Mouse (Mus musculus) layer of hippocampus, postnatal 14 days (tissue): ENCODE measurements at regions not wholly inside any gene's neighbourhood (a gene's known extent, or its start where the extent isn't known, plus 50 kb on each side); places are given as distances from the start of the nearest gene placed in this dataset.
"Not testable (repeated sequence)": the region's sequence is repeated elsewhere in the genome, so short reads cannot be mapped to it uniquely, and the experiment has no call there.

Source experiments
- DNase-seq, 2 experiments: peaks; one replicate each; pipeline ENCODE4 v3.0.0; 2021 to 2022; ENCODE audit warnings: low spot score in 2 of 2, mixed read lengths in 1 of 2

DNA sequence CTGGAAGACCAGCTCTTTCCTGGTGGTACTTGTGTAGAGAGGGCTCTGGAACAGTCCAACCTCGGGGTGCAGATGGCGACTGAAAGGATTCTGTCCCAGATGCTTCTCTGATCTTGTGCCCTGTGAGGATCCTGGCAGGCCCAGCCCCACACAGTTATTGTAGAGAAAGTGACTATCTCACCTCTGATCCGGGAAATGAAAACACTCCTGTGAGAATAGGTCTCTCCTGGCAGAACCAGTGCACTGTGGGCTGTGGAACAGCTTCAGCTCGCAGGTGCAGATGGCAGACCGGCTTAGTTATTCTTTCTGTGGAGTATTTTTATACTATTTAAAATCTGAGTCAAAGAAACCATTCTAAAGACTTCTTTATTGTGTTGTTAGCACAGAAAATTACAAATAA is 742.1 kb upstream of the Marcks start:
- peak; percentile 4 to 5 for DNase-seq

DNA sequence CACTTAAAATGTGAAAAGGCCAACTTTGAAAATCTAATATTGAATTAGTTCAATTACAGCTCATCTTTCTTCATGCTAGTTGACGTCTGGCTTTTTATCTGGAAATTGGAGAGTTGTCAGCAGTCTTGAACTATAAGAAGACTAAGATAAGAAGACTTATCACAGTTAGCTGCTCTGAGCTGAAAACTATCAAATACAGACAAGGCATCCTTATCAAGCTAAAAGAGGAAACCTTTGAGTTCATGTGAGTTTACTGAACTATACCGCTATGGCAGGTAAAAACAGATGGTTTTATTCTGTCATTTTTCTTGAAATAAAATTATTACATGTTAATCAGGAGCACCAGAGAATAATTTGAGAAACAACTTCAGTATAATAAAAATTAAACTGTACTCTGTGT is 735.2 kb upstream of the Marcks start:
- no peak for DNase-seq

DNA sequence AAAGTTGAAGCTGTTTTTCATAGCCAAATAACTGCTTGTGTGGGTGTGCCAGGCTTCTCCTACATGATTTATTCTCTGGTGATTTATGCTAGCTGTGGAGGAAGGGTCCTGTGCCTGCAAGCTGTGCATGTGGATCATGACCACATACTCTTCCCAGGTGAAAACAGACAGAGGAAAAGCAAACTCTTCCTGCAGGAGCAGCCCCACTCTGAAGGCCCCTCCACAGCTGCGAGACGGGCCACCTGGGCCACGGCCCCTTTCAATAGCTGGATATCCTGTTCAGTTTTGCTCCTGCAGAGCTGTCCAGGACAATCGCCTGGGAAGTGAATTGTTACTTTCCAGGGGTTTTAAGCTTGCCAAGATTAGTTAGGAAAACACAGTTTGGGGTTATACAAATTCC is 722.3 kb upstream of the Marcks start:
- no peak for DNase-seq

DNA sequence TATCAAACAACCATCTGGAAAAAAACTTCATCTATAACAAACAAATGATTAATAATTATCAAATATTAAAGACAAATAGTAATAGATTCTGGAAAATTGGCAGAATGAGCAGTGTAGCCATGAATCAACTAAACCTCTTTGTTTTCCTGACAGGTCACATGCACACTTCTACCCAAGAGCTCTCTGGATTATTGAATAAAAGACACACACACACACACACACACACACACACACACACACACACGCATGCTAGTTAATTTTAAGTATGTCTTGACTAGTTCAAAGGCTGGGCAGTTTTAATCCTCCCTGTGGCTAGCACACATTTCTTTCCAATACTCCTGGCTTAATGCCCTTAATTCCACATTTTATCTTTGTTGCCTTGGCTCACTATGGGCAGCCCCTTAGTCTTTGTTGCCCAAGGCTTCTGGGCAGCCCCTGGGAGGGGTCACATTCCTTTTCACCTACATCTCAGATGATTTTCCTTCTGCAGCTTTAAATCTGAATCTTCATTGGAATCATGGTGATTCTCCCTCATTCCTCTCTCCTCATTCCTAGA is 710.6 kb upstream of the Marcks start:
- no peak for DNase-seq

DNA sequence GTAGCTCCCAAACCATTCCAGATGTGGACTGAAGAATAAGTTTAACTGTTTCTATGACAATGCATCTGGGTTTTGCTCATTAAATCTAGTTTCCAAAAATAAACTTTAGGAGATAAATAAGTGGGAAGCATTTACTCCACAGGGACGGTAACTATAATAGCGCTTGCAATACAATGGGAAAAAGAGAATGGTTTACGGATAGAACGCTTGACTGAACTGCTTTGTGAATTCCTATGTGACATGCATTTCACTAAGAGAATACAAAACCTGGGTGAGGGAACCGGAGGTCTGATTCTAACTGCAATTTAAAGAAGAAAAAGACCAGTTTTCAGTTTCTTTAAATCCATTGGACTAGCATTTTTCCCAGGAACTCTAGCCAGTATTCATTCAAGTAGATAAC is 704.1 kb upstream of the Marcks start:
- DNase-seq, result no peak

DNA sequence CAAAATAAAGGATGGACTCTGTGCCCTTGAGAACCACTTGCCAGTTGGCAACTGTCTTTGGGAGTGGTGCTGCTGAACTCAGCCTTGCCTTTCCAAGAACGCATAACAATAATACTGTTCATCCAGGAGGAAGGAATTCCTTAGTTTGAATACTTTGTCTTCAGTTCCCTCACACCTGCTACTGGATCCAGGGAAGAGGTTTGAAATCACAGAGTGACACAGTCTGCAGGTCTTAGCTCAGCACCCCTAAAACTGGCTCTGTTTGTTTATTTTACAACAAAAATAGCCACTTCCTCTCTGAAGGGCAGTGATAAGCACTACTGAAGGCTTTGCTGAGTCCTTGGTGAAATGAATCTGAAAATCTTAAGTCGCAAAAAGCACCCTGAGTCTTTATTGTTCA is 703.1 kb upstream of the Marcks start:
- no peak for DNase-seq

DNA sequence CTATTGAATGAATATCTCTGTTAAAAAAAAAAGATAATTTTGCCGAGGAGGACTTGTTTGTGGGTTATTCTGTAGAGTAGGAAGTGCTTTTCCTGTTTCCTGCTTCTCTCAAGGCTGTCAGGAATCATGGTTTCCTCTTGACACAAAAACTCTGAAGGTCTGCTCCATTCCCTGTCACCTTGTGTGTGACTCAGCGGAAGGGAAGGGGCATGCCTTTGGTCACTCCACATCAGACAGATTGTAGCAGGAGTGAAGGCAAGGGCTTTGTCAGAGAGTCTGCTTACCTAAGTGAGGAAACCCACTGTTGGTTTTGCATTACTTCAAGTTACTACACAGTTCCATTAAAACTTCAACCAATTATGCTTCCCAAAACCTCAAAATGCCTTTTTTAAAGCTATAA is 699.0 kb upstream of the Marcks start:
- DNase-seq, result no peak

DNA sequence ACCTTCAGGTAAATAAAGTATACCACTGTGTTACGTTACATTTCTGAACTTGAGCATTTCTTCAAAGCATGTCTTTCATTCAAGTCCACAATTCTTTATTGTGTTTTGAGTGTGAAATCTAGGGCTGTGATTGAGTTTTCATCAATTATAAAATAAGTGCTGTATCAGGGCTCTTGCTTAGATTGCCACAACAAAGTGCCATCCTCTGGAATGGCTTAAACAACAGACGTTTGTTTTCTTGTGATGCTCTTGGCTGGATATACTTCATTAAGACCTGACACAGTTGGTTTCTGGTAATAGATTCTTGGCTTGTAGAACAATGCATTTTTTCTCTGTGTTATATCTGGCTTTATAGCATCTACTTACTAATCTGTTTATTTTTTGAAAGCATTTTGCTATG is 674.3 kb upstream of the Marcks start:
- DNase-seq, result no peak

DNA sequence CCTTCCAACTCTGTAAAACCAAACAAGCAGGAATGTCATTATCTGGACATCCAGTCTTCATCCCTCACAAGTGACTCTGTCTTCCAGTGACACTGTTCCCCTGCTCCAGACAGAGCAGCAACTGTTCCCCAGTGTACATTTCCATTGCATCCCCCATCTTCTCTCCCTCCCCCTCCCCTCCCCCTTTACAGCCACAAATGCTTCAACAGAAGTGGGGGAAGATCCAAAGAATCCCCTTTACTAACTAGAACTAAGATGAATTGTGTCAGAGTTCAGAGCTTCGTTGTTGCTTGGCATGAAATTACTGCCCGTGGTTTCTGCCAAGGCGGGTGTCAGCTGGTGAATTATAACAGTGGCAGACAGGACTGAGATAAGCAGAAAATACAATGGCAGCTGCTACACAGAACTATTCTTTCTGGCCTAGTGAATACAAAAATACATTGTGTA is 673.7 kb upstream of the Marcks start:
- peak; percentile 56 to 89 for DNase-seq

DNA sequence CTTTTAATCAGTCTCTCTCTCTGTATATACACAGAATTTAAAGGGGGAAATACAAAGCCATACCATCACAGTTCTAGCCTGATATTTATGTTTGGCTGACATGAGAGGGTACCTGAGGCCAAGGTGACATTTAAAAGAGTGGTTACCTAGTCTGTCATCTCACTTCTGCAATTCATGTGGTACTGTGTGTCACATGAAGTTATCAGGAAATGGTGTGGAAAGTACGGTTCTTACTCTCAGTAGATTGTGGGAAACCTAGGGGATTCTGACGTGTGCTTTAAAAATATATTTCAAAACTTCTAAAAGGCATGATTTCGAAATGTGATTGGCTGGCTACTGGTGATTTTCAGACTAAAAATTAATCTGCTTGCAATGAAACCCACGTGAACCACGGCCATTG is 673.1 kb upstream of the Marcks start:
- no peak for DNase-seq

DNA sequence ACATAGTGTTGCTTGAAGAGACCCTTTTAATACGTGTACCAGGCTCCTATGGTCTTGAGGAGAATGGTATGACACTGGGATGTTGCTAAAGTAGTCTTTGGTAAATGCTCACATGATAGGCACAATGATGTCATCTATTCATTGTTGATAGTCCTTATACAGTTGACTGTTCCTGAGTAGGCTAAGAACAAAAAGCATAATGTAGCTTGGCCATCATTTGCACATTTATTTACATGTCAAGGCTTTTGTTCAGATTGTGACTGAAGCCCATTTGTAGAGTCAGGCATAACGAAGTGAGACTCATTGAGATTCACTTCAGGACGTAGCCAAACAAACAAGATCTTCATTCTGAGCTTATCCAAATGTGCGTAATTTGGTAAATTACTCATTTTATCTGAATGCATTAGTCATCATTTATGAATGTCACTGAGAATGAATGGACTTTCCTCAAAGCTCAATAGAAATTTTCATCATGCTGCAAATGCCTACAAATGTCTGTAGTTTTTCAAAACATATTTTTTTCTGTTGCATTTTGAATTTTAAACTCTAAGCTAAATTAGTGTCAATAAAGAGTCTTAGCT is 664.6 kb upstream of the Marcks start:
- DNase-seq, result no peak

DNA sequence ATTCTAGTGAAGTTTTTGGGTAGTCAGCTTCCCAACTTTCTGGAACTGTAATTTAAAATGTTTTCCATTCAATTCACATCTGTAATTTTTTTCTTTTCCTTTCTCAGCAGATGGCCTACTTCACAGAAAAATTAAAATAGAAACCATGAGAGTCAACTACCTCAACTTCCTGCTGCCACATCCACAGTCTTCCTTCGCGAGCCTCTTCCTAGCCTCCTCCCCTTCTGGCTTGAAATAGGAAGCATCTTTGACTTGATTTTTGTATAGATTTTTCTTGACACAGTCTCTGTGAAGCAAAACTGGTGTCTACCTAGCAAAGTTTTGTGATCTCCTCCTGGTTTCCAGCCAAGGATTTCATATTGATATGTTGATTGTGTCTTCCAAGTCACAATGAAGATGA is 660.7 kb upstream of the Marcks start:
- DNase-seq, result no peak

DNA sequence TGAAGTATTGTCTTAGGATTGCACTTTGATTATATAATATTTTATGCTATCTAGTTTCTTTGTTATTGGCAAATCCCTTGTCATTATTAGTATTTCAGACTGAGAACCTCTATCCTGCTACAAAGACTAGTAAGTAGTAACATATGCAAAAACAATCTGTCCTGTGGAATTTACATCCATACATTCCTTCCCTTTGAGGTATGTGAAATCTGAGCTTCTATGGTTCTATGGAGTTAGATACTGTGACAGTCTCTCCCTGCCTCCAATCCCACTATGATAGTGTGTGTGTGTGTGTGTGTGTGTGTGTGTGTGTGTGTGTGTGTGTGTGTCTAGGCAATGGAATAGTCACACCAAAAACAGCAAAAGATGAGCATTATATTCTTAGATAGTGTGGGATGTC is 659.6 kb upstream of the Marcks start:
- DNase-seq, result no peak

DNA sequence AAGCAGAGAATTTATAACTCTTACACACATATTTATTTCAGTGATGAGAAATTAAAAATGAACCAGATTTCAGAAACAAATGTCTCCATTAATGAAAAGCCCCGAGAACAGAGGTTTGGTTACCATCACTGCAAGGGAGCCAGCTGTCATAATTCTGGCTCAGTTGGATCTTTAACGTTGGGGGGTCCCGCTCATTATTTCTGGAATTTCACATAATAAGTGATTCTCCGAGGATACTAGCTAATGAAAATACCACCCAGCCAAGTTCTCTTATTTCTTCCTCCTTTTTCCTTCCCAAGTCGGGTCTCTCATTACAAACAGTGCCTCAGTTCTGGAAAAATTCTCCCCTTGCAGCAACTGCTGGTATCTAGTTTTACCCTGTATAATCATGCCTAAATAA is 659.0 kb upstream of the Marcks start:
- no peak for DNase-seq

DNA sequence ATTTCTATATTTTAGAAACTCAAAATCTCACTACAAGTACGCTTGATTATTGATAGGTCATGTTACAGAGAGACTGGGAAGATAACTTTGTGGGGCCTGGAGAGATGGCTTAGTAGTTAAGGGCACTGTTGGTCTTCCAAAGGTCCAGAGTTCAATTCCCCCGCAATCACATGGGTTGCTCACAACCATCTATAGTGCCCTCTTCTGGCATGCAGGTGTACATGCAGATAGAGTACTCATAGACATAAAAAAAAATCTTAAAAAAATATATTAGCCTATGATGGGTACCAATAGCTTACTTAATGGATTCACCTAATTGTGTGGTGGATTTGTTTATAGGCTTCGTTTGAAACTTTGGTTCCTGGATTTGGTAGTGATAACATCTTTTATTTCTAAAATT is 654.2 kb upstream of the Marcks start:
- no peak for DNase-seq

DNA sequence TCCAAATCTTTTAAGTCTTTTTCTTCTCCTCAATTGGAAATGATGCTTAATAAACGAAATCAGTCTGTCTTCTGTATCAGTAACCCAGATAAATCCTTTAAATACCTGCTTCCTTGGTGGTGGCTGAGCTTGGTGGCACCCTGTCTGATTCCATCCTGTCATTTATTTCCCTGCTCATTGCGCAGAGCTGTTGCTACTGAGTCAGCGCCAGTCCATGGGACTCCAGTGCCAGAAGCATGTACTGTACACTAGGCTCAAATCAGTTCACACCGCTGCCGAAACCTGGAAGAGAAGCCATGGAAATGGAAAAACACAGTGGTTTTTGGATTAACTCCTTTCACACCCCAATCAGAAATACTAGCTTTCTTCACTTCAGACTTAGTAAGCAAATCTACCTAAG is 649.3 kb upstream of the Marcks start:
- peak in 1 of 2 experiments; percentile 10 for DNase-seq

DNA sequence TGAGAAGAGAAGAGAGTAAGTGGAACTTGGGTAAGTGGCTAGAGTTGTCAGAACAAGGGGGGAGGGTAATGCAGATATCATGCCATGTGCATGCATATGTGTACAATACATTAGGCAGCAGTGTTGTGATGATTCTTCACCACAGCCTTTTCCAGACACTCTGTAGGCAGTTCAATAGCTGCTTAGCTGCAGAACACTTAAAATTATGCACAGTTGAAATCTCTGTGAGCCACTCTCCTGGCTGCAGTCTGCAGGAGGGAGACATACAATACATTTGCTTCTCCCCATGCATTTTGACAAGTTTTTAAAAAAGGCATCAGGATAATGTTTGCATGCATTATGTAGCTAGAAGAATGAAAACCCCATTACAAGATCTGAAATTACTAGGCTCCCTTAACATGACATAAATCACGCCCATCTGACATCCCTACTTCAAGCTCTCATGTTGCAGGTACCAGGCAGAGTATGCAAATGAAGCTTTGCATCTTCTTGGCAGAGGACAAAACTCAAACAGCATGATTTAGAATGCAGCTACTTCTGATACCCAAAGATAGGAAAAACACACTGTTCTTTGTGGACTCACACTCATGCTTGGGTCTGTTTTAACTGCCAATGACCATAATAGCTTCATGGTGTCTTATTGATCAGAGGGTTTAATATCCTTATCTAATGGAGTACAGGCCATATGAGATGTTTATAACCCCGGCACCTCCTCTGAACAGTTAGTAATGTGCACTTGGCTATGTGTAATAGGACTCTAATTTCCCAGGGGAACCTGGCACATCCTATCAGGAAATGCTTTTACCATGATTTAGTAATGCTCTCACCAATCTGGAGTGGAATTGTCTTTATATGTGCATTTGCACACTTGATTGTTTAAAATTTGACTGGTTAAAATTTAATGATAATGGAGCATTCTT is 640.9 kb upstream of the Marcks start:
- DNase-seq, result no peak

DNA sequence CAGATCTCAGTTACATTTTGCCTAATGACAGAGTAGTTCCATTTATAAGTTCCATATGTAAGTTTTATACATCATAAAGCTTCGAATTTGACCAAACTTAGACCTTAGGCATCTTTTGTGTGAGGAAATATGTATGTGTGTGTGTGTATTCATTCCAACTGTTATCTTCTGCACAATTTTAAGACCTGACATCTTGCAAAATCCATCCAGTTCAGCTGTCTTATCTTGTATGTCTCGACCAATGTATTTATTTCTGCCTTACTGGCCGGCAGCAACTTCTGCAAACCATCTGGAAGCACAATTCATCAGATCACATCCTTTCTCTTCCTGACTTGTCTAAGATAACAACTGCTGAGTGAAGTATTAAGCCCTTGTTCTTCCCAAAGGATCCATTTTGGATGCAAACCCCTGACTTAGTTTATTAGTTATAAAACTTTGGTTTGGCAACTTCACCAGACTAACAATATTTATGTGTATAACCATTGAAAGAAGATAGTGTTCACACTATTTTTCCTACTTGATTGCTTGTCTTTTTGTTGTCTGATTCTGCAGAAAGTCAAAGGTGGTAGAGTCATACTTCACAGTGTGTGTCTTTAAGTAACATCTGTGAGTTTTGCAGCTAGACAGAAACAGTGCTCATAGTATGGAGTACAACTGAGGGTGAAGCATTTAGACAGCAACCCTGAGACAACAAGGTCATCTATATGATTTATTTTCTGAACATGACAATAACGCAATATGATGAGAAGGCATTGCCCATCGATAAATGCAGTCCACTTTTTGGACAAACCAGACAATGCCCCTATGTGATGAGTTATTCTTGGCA is 622.0 kb upstream of the Marcks start:
- no peak for DNase-seq

DNA sequence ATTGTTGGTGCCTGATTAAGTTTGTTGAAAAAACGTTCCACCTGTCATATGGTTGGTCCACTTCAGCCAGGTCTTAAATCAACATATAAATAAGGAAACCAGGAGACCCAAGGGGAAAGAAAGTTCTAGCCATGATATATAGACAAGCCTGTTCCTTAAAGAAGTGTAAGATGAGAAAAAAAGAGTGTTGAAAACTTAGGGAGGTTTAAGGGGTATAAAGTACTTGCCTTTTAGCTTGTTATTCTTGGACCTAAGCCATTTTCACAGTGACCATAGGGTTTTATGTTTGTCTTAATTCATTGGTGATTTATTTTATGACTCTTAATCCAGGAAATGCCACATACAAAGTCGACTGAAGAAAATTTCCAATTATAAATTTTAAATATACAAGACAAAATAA is 602.9 kb upstream of the Marcks start:
- DNase-seq, result no peak

DNA sequence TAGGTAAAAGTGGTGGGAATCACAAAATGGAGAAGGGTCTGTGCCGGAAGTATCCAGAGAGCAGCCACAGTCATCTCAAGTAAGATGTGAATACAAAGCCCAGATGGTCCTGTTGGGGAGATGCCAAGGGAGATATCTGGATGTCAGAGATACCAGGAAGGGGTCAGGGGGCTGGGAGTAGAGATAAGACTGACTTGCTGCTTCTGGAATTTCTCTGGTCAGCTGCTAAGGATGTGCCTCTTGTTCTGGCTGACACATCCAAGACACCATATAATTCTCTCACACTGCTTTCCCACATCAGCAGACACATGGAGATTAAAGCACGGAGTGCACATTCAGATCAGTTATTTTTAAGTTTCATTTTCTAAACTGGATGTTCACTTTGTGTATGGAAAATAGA is 600.3 kb upstream of the Marcks start:
- DNase-seq, result no peak

DNA sequence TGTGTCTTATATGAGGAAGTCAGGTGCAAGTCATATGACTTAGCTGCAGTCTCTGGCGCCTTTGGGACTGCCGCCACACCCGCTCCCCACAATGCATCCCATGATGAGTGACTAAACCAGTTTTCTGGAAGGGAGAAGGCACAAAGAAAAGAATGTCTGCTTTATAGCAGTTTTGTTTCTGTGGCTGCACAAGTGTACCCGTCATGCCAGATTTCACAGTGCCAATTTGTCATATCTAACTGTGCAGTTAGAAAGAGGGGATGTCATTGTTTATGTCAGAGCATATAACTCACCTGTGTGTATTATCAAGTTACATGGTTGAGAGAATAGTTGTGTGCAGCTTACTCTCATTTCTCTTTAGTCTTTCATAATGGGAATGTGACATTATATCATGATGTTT is 586.9 kb upstream of the Marcks start:
- no peak for DNase-seq

DNA sequence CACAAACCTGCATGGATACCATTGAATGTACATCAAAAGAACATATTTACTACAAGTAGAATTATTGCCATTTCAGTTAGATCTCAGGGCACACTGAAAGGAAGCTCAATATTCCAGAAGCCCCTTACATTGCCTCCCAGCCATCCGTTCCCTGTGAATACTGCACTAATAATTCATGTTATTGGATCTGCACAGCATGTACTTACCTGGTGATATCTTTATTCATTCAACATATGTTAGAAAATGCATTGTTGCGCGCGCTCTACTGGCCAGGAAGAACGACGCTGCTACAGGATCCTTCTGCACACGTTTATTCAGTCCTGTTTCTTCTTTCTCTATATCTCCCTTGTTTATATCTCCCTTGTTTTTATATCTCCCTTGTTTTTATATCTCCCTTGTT is 586.3 kb upstream of the Marcks start:
- DNase-seq, result not testable (repeated sequence)
